9 mouse cellular contexts compared by ENCODE assay signal in the genomic region with DNA sequence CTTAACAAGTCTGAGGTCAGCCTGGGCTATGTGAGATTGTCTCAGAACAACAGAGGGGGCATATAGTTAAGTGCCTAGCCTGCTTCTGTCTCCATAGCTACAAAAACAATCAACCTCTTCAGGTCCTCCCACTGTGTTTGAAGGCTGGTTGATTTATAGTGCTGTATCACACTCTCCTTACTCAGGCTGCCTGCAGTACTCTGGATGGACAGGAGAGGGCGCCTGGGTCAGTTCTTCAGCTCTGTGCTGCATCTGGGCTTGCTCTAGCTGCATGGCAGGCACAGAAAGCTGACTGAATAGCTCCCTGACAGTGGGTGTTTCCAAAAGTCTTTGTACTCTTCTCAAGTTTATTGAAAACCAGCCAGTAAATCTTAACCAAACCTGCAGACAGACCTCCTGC. TPM values are rescaled to one million over a fixed set of nuclear protein-coding genes. Genes with fewer than 3 reads are reported as not detected.
DNase-seq lines count a peak whose midpoint lies in the region; ATAC-seq lines count a peak whose summit lies in the region.
"Had no signal": no experiment of that assay in that cellular context is flagged by ENCODE, and none has a peak within 500 bp of the region (broad histone marks: within the 10 kb centered on the region; RNA-seq: fewer than 3 reads in every experiment).

No protein-coding gene starts in this region.

- H3K9me3 ChIP-seq in heart, embryonic 14.5 days (ENCODE audit: control insufficient read depth, low read length): no peaks in the 10 kb centered on the region
- H3K9me3 ChIP-seq in liver, embryonic 11.5 days (ENCODE audit: control insufficient read depth, low read length): no peaks in the 10 kb centered on the region
- H3K9me3 ChIP-seq in stomach, embryonic 15.5 days: no peaks in the 10 kb centered on the region

- DNase-seq in c-Kit-negative CD71-positive TER-119-positive erythroid progenitor cells, embryonic 14.5 days (ENCODE audit: low read depth, low spot score): peak; percentile 92
- peak; percentile 57 for DNase-seq in fibroblast of lung, adult 2 months (ENCODE audit: low read depth)
- peak; percentile 94 for DNase-seq in kidney, postnatal 10 days
- DNase-seq in liver, embryonic 11.5 days (ENCODE audit: low spot score): peak; percentile 89
- DNase-seq in neural tube, embryonic 10.5 days (ENCODE audit: extremely low spot score, low spot score): peak; percentile 92

- H3K4me2 ChIP-seq in heart, embryonic 14.5 days (ENCODE audit: low read length): no peak overlapping the region
- H3K4me2 ChIP-seq in liver, embryonic 11.5 days: peak overlapping the region; percentile 56
- H3K4me2 ChIP-seq in stomach, embryonic 15.5 days: no peak overlapping the region

- no peak overlapping the region for H3K4me3 ChIP-seq in heart, embryonic 14.5 days (ENCODE audit: control insufficient read depth in 1 of 2, insufficient read depth in 1 of 2, low read depth in 1 of 2, low read length in 2 of 2)
- H3K4me3 ChIP-seq in liver, embryonic 11.5 days (ENCODE audit: low read depth, low read length): 0 out of 2 replicates have a peak overlapping the region, but pooled peaks have one; percentile 11
- H3K4me3 ChIP-seq in stomach, embryonic 15.5 days (replicated peaks): no peak overlapping the region

- ATAC-seq in CD4-positive, CD25-positive, alpha-beta regulatory T cell, adult 4 months: peak; percentile 98
- peak; percentile 57 for ATAC-seq in heart, embryonic 14.5 days (ENCODE audit: insufficient number of reproducible peaks, insufficient read depth, low FRiP score, low read depth)
- peak; percentile 90 for ATAC-seq in liver, embryonic 11.5 days (replicated peaks; ENCODE audit: low FRiP score)
- peak; percentile 88 for ATAC-seq in stomach, embryonic 15.5 days (ENCODE audit: insufficient read depth, low FRiP score, low read depth)

- H3K9ac ChIP-seq in heart, embryonic 14.5 days (ENCODE audit: low read length): peak overlapping the region; percentile 35; the same call in 1 of the 2 replicates
- peak overlapping the region; percentile 42; the same call in 1 of the 2 replicates for H3K9ac ChIP-seq in liver, embryonic 11.5 days (ENCODE audit: low read depth, low read length)
- no peak overlapping the region for H3K9ac ChIP-seq in stomach, embryonic 15.5 days

- peaks cover 15 to 48% of the 10 kb centered on the region in 2 experiments for H3K4me1 ChIP-seq in heart, embryonic 14.5 days (ENCODE audit: control insufficient read depth in 2 of 2, insufficient read depth in 2 of 2, low read length in 2 of 2)
- H3K4me1 ChIP-seq in liver, embryonic 11.5 days (replicated peaks; ENCODE audit: control insufficient read depth, insufficient read depth, low read length): peaks cover 49% of the 10 kb centered on the region
- peaks cover 12% of the 10 kb centered on the region; the same call in 1 of the 2 replicates for H3K4me1 ChIP-seq in stomach, embryonic 15.5 days

- H3K27ac ChIP-seq in heart, embryonic 14.5 days (replicated peaks in 1 of 2; ENCODE audit: control insufficient read depth in 1 of 2, insufficient read depth in 1 of 2, low read depth in 2 of 2, low read length in 2 of 2): peak overlapping the region; percentile 4 to 92
- H3K27ac ChIP-seq in liver, embryonic 11.5 days (ENCODE audit: low read depth, low read length): peak overlapping the region; percentile 95
- peak overlapping the region; percentile 48; the same call in 1 of the 2 replicates for H3K27ac ChIP-seq in stomach, embryonic 15.5 days

- H3K27me3 ChIP-seq in heart, embryonic 14.5 days (ENCODE audit: control insufficient read depth, insufficient read depth, low read length): no peaks in the 10 kb centered on the region
- H3K27me3 ChIP-seq in liver, embryonic 11.5 days (replicated peaks; ENCODE audit: control insufficient read depth, insufficient read depth, low read length): no peaks in the 10 kb centered on the region
- no peaks in the 10 kb centered on the region for H3K27me3 ChIP-seq in stomach, embryonic 15.5 days (replicated peaks)

- H3K36me3 ChIP-seq in heart, embryonic 14.5 days (ENCODE audit: control insufficient read depth, insufficient read depth, low read length): peaks cover 5% of the 10 kb centered on the region
- H3K36me3 ChIP-seq in liver, embryonic 11.5 days (ENCODE audit: control insufficient read depth, insufficient read depth, low read length): peaks cover 4% of the 10 kb centered on the region; the same call in 1 of the 2 replicates
- H3K36me3 ChIP-seq in stomach, embryonic 15.5 days: no peaks in the 10 kb centered on the region

- WGBS in heart, embryonic 14.5 days: 0% methylated on average over 1 of the region's 1 CpGs
- 0% methylated on average over 1 of the region's 1 CpGs for WGBS in liver, embryonic 11.5 days
- WGBS in stomach, embryonic 15.5 days: 4% methylated on average over 1 of the region's 1 CpGs

RNA-seq across cellular contexts. Expression of a gene that starts 11.3 kb away (rescaled TPM):
- 10 to 100 TPM; 15.2 to 24.0 TPM for polyA plus RNA-seq in CD4-positive, CD25-positive, alpha-beta regulatory T cell, adult 4 months (2017; shearing (Covaris generic))
- polyA plus RNA-seq in heart, embryonic 14.5 days (2014; fragmentation: Nextera tagmentation; extraction: Ambion mirVana): 36.5 and 38.6 TPM in 2 replicates
- polyA plus RNA-seq in liver, embryonic 11.5 days (2014; fragmentation: Nextera tagmentation; extraction: Ambion mirVana): 31.6 and 33.9 TPM in 2 replicates
- polyA plus RNA-seq in stomach, embryonic 15.5 days (2015; fragmentation: Nextera tagmentation; extraction: Ambion mirVana): 32.3 and 34.5 TPM in 2 replicates

RNA-seq across cellular contexts. Expression of a gene that starts 27.1 kb away (rescaled TPM):
- polyA plus RNA-seq in CD4-positive, CD25-positive, alpha-beta regulatory T cell, adult 4 months (2017; shearing (Covaris generic)): under 1 TPM in 1 of 2 experiments, not detected in 1; 0.11 TPM
- polyA plus RNA-seq in heart, embryonic 14.5 days (2014; fragmentation: Nextera tagmentation; extraction: Ambion mirVana): 1.6 and 1.9 TPM in 2 replicates
- polyA plus RNA-seq in liver, embryonic 11.5 days (2014; fragmentation: Nextera tagmentation; extraction: Ambion mirVana): 1.4 and 1.9 TPM in 2 replicates
- 1.5 and 1.6 TPM in 2 replicates for polyA plus RNA-seq in stomach, embryonic 15.5 days (2015; fragmentation: Nextera tagmentation; extraction: Ambion mirVana)

RNA-seq across cellular contexts. Expression of a gene that starts 32.2 kb away (rescaled TPM):
- 100 to 1,000 TPM in 1 of 2 experiments, 10 to 100 TPM in 1; 52.3 to 109 TPM for polyA plus RNA-seq in CD4-positive, CD25-positive, alpha-beta regulatory T cell, adult 4 months (2017; shearing (Covaris generic))
- 66.1 and 68.9 TPM in 2 replicates for polyA plus RNA-seq in heart, embryonic 14.5 days (2014; fragmentation: Nextera tagmentation; extraction: Ambion mirVana)
- 85.9 and 87.5 TPM in 2 replicates for polyA plus RNA-seq in liver, embryonic 11.5 days (2014; fragmentation: Nextera tagmentation; extraction: Ambion mirVana)
- 106 and 111 TPM in 2 replicates for polyA plus RNA-seq in stomach, embryonic 15.5 days (2015; fragmentation: Nextera tagmentation; extraction: Ambion mirVana)

RNA-seq across cellular contexts. Expression of a gene that starts 40.4 kb away (rescaled TPM):
- polyA plus RNA-seq in CD4-positive, CD25-positive, alpha-beta regulatory T cell, adult 4 months (2017; shearing (Covaris generic)): 1 to 10 TPM; 1.7 to 2.1 TPM
- polyA plus RNA-seq in heart, embryonic 14.5 days (2014; fragmentation: Nextera tagmentation; extraction: Ambion mirVana): 0.20 TPM in 1 of 2 replicates, not detected in the other
- polyA plus RNA-seq in liver, embryonic 11.5 days (2014; fragmentation: Nextera tagmentation; extraction: Ambion mirVana): not detected in 2 replicates
- polyA plus RNA-seq in stomach, embryonic 15.5 days (2015; fragmentation: Nextera tagmentation; extraction: Ambion mirVana): 0.21 and 0.33 TPM in 2 replicates
- polyA plus RNA-seq: gonadal fat pad, adult 2 months had no signal

RNA-seq across cellular contexts. Expression of a gene that starts 43.0 kb away (rescaled TPM):
- polyA plus RNA-seq in CD4-positive, CD25-positive, alpha-beta regulatory T cell, adult 4 months (2017; shearing (Covaris generic)): not detected
- polyA plus RNA-seq in heart, embryonic 14.5 days (2014; fragmentation: Nextera tagmentation; extraction: Ambion mirVana): 39.2 and 43.6 TPM in 2 replicates
- polyA plus RNA-seq in liver, embryonic 11.5 days (2014; fragmentation: Nextera tagmentation; extraction: Ambion mirVana): 8.2 and 11.1 TPM in 2 replicates
- polyA plus RNA-seq in stomach, embryonic 15.5 days (2015; fragmentation: Nextera tagmentation; extraction: Ambion mirVana): 10.6 and 13.9 TPM in 2 replicates
